Mouse (Mus musculus) spleen, postnatal 14 days (tissue): ENCODE data around the gene Dennd1a.

Experiments used
- DNase-seq, 2 experiments: peaks; one replicate each; pipeline ENCODE4 v3.0.0; 2021 to 2022; ENCODE audit warnings: low spot score in 2 of 2

The Dennd1a gene

DNA sequence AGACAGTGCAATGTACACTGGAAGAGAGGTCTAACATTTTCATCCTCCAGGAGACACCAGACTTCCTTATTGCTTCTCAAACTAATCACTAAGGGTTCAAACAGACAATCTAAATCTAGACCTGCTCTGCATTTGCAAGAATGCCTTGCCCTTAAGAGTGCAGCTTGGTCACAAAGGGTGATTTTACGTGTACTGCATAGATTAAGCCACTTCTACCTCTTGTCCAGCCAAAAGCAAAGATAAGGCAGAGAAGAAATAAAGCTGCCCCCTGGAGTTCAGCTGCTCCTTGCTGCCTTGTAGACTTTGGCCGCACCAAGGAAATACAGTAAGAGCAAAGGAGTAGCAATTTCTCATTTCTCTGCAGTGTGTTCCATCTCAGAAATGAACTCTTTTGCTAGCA is 172.2 kb downstream of the Dennd1a start:
- no peak for DNase-seq

DNA sequence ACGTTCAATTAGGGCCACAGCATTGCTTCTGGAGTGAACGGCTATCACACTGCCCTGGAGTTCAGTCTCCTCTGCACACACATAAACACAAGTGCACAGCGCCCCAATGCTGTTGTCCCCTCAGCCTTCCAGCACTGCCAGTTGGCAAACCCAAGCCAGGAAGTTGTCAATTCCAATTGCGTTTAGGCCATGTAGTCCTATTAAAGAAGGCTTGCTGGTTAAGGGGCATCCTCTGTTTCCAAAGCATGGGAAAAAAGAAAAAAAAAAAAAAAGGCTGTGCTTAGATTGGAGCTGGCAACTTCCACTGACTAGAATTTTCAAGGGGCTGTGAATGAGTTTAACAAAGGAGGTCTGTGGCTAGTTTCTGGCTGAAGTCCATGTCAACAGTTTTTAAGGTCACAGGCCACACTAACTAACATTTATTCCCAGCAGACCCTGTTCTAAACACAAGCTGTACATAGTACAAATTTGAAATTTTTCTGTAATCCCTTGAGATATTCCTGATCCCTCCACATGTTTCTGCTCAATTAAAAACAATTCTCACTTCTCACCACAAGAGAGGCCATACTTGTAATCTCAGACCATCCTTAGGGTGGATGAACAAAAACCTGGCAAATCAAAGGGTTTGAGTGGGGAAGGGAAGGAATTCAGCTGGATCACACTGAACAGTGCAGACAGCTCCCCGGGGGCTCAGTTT is 175.4 kb downstream of the Dennd1a start:
- no peak for DNase-seq

DNA sequence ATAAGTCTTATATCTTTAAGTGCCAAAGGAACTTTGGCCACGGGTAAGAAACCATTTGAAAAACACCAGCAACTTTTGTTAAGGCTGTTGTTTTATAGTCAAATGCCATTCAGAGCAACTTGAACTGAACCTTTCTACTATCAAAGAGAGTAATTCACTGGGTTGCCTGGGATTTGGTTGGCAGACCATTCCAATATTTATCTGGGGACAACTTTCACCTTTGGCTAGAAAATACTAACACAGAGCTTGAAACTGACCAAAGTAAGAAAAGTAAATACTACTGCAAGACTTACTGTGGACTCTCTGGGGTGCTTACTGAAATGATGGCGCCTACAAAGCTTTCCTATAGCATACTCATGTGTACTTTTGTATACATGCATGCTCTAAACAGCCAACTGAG is 178.6 kb downstream of the Dennd1a start:
- no peak for DNase-seq

DNA sequence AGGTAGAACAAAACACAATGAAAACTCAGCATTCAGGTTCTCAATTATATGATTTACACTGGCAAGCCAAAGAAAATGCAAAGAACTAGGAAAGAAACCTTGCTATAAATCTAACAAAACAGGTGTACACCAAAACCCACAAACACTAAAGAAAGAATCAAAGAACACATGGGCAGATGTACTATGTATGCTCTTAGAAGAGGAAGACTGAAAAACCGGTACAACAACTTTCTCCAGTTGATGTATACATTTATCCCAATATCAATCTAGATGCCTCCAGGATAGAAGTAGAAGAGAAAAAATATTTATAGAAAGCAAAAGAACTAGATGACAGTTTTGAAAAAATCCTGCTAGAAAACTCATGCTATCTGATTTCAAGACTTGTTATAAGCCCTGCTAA is 184.5 kb downstream of the Dennd1a start:
- no peak for DNase-seq

DNA sequence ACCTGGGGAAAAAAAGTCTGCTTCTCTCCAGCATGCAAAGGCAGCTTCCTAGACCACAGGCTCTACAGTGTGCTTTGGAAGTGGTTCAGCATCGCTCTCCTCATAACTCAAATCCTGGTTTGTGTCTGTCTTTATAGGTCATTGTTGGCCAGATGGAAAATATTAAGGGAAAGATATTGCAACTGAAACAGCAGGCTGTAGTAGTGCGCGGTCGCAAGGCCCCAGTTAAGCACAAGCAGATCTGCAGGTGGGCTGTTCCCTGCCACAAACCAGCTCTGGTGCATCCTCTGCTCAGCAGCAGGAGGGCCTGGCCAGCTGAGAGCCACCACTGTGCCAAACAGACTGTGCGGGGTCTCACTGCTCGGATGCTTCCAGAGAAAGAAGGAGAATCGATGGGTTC is 186.9 kb downstream of the Dennd1a start:
- no peak for DNase-seq

DNA sequence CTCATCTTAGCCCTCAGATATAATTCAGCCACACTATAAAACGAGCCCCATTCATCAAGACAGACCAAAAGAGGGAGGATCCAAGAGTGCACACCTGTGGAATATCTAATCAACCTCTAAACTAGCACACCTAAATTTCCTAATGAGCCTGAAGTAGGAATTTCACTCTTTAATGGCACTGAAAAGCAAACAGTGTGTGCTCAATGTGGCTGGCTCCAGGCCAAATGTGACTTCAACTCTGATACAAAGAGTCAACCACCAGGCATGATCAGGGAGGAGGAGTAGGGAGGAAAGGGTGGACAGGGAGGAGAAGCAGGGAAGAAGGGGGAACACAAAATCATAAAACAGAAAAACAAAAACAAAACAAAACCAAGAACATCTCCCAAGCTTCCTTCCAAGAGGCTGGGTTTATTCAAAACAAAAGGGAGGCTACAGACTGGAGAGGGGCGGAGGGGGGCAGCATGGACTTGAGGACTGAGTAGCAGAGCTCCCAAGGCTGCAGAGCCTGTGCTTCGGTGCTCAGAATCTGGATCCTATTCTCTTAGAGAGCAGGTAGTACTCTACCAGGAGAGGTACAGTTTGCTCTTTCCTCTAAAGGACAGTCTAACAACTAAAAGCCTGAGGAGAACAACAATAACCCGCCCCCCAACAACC is 187.9 kb downstream of the Dennd1a start:
- no peak for DNase-seq

DNA sequence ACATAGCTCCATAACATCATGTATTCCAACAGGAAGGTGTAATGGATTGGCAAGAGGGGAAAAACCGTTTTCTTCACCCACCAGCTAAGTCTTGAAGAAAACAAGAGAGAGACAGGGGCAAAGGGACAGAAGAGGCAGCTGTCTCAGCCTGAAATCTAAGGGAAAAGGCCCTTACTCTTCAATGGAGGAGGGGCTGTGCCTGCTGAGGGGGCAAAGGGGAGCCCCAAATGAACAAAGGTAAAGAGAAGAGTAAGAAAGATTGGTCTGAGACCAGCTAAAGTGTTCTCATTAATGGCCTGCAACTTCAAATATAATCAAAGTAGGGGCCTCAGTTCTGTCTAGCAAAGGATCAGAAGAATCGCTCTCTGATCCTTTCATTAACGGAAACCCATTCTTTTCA is 189.7 kb downstream of the Dennd1a start:
- DNase-seq, result no peak

DNA sequence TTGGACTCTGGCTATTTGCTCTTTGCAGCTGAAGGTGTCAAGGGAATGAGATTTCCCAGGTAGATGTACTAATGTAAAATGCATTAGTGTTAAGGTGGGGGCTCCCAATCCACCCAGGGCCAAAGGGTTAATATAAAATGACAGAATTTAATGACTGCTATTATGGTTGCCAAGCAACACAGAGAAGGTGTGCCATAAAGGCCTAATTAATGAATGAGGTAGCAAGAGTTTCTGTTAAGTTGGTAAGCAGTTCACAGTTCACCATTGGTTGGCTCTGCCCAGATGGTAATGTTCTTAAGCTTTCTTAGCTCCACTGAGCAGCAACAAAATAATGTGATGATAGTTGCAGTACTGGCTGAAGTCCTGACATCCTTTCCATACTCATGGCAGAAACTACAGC is 190.9 kb downstream of the Dennd1a start:
- DNase-seq, result no peak

DNA sequence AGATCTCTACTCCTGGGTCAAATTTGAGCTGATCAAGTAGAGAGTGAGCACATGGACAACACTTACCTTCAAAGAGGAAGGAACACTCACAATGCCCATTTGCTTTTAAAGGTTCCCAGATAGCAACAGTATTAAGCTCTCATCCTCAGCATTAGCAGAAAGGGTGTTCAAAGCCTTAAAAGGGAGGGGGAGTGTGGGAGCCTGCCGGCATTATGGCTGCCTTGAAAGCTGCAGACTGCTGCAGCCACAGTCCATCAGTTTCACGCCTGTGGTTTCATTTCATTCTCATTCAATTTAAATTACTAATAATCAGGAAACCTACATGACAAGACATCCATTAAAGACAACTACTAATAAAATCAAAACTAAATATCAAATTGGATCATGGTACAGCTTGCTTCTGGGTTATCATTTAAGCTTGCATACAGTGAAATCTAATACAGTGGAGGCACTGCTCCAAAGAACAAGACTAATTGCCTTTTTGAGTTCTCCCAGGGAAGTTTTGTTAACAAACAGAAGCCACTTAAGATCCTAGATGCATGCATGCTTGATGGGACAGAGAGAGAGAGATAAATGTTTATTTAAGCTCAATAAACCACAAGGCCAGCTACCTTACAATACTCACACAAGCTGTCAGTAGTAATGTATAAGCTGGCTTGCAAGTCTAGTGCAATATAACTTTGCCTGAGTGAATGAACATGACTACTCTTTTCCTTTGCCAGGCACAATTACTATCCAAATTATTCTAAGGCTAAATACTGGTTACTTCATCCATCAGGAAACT is 192.6 kb downstream of the Dennd1a start:
- no peak for DNase-seq

DNA sequence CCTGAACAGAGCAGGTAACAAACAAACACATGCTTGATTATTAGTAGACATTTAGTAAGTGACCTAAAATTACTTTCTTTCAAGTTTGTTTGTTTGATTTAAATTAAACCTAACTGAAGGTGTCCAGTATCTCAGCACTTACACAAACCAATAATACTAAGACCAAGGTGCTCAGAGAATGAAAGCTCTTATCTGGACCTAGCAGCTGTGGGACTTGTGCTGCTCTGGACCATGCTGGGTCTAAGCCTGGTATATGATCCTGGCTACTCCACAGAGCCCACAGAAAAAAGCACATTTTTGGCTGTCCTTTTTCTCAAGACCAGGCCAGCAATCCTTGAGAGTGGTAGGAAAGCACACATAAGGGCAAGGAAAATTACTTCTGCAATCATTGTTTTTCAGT is 193.2 kb downstream of the Dennd1a start:
- no peak for DNase-seq

DNA sequence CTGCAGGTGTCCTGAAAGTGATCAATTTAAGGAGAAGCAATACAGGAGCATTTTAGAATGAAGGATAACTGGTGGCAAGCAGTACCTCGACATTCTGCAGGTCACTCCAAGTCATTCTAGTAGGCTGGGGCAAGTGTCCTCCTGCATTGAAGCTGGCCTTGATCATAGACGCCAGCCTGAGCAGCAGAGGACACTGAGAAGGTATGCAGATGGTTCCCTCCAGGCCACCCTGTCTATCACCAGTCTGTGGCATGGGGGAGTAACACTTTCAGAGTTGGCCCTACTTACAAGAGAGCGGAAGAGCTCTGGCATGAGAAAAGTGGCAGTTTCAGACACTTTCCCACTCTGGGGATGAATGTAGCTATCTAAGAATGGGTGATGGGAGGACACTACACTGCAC is 193.9 kb downstream of the Dennd1a start:
- no peak for DNase-seq

DNA sequence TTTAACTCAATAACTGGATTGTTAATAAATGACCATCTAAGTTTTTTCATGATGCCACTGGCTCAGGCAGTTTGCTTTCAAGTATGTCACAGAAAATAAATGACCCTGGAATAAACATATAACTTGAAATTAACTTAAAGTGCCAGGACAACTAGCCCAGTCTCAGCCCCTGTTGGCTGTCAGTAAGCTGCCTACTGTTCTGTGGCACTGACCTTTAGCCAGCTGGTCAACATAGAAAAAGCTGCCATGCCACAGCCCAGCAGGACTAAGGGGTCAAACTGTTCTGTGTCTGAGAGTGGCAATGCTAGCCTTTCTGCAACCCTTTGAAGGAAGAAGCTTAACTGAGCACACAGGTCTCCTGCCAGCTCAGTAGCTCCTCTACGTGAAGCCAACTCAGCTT is 198.8 kb downstream of the Dennd1a start:
- DNase-seq, result no peak

DNA sequence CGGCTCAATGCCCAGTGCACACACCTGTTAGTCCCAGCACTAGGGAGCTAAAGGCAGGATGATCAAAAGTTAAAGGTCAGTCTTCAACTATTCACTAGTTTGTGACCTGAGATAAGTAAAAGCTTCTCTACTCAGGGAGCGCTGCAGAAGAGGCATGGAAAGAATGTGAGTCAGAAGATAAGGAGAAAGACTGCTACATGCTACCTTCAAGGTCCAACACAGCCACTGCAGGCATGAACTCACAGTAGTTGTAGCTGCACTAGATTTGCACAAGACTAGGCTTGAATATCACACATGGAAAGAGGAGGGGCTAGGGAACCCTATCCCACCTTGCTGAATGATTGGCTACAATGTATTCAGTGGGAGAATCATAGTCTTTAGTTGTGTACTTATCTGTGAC is 202.1 kb downstream of the Dennd1a start:
- DNase-seq, result no peak

DNA sequence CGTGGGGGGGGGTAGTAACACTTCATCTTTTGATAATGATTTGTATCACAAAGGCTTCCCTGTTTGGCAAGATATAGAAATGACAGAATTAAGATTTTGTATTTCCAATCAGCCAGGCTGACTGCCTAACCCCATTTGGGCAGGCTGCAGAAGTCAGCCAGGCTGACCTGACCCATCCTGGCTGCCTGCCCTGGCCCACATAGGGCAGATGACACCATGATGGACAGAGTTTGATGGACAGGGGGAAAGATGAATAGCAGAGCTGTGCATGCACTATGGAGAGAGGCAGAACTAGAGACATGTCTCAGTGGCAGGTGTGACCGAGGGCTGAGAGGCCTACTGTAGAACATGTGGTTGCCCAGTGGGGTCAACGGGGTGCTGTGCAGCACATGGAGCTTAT is 203.9 kb downstream of the Dennd1a start:
- no peak for DNase-seq

DNA sequence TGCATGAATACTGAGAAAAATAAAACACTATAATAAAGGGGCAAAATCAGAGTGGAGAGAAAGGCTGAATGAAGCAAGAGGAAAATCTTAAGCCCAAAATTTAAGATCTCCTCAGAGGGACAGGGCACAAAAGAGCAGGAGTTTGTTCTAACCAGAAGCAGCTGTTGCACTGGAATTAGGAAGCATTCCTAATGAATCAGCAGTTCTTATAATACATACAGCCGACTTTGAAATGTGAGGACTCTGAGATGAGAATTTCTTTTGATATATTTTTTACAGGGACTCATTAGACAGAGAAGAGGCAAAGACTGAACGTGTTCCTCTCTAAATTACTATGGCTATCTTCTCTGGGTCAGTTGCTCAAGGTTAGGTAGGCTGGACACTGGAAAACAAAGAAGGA is 212.7 kb downstream of the Dennd1a start:
- DNase-seq, result no peak

DNA sequence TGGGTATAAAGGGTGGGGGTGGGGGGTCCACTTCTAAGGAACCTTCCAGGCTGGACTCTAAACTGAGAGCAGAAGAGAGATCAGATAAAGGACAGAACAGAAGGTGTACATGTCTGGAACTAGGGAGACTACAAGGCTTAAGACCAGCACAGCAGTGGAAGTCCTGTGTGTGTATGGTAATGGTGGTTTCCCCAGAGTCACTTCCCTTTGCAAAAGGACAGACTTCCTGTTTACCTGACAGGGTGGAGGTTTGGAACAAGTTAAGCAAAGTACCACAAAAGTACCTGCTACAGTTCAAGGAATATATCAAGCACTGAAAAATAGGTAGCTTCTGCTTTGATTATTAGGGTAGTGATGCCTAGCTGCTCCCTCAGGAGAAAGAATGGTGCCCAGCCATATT is 215.1 kb downstream of the Dennd1a start:
- DNase-seq, result no peak

DNA sequence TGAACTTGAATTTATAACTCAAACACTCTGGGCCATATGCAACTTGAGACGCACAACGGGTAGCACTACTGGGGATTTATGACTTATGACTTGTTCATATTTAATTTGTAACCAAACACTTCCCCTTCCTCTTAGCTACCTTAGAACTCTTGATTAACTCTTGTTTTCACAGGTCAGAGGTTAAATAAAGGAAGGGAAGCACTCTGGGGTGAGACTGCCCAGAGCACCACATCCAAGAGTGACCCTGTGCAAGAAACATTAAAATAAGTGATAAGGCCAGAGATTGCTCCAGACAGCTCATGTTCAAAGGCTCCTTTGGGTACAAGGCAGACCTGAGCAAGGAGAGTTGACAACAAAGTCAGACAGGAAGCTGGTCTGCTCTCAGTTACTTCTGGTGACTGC is 219.0 kb downstream of the Dennd1a start:
- DNase-seq, result no peak

DNA sequence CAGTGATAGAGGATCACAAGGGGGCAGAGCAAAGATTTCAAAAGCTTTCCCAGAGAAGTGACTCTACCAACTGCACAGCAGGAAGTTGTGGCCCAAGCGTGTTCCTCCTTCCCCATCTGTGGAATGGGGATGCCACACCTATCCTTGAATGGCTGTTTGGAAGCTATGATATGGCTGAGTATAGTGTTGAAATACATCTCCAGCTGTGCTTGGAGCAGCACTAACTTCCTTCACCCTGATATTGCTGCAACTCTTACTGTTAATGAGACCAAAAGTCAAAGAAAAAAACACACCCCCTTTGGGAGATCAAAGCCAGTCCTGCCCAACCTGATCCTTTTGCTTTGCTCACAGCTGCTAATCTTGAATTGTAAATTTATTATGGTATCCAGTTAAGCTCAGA is 221.3 kb downstream of the Dennd1a start:
- DNase-seq, result no peak

DNA sequence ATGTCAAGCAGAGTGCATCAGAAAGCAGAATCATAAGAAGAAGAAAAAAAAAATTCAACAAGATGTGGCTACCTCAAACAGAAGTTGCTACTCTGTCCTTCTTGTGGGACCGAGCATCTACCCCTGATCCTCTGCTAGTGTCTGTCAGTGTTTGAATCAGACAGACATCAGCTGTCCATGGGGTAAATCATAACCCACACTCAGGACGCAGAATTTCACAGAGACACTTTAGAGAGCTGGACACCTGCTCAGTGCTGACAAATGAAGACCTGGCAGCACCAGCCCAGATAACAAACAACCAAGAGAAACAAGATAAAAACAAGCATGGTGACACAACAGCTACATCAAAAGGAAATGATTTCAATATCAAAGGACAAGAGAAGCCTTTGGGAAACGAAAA is 222.9 kb downstream of the Dennd1a start:
- DNase-seq, result no peak

DNA sequence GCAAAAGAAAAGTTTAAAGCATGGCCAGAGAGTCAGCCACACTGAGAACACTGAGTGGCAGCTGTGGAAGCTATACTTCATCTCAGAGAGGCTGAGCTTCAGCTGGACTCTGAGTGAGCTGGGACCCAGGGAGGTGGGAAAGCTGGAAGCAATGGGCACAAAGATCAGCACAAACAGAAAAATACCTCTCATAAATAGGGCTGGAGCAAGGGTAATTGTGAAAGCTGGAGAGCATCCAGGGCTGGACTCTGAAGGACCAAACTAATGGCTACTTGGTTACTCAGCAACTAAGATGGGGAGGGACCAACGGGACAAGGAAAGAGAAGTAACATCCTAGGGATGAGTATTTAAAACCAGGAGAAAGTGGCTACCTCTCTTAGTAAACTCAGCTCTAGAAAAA is 225.0 kb downstream of the Dennd1a start:
- DNase-seq, result no peak

DNA sequence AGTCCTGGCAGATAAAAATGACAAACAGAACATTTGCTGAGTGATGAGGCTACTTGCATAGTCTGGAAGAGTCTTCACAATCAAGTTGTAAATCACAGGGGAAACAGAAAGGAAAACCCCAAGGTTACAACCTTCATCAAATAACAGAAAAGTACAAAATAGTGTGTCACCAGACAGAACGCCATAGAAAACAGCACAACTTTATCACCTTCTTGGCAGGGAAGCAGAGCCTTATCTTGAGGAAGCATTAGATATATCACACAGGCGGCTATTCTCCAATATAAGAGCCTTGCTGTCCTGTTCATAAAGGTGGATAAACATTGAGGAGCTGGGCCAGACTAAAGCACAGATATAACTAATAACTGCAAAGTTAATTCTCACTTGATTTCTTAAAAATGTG is 225.7 kb downstream of the Dennd1a start:
- no peak for DNase-seq

DNA sequence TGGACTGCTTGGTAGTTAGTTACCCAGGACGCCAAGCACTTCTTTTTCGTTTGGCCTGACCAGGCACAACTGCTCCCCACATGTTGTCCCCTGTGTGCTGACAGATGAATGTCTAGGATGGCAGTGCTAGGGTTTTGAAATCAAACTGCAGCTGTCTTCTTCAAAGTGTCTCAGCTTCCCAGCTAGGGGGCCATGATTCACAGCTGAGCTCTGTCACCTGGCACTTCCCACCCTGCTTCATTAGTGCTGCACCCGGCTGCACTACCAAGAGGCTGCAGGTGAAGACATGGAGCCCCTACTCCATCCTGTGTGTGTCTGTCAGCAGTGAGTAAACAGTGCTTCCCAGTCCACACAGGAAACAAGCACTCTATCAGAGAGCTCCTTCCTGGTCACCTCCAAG is 234.8 kb downstream of the Dennd1a start:
- no peak for DNase-seq

DNA sequence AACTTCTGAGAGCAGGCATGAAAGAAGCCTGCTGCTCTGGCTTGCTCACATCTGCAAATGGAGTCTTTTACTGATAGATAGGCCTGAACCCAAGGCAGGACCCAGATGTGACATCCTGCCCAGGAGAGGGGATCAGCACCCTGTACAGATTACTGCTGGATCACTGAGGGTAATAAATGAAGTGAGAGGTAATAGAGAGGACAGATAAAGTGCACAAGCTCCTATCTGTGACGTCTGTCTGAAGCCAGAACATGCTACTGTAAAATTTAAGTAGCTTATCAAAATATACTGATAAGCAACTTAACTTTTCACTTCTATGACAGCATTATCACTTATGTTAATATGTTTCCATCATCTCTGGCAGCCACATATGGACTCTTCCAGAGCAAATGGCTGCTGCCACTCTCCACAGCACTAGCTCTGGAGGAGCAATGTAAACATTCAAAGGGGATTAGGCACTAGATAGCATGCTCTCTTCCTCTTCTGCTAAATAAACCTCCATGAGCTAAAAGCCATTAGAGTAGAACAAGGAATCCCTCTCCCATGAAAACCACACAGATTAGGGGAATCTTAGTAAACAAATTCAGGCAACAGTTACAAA is 235.6 kb downstream of the Dennd1a start:
- DNase-seq, result no peak
